Mouse (Mus musculus) heart, embryonic 16.5 days (tissue): ENCODE measurements at regions not wholly inside any gene's neighbourhood (a gene's known extent, or its start where the extent isn't known, plus 50 kb on each side); places are given as distances from the start of the nearest gene placed in this dataset.

Experiments used
- ATAC-seq: fragments of 200-750 bp; cut with Nextera tagmentation; replicated peaks from 2 replicates; pipeline ENCODE4 v1.8.0; 2017; ENCODE audit warnings: moderate number of reproducible peaks; ENCODE audit not compliant: insufficient read depth, low FRiP score; ENCODE audit errors: extremely low read depth
- H3K27ac ChIP-seq: fragments of 300-500 bp; sonication (generic); 2 replicates; pipeline ENCODE4 v1.5.1; 2014; ENCODE audit warnings: mild to moderate bottlenecking, low read length, control low read depth, moderate library complexity
- H3K27me3 ChIP-seq: fragments of 300-500 bp; sonication (generic); 2 replicates; pipeline ENCODE4 v1.6.1; 2014; ENCODE audit warnings: low read length, mixed read lengths; ENCODE audit not compliant: control insufficient read depth, insufficient read depth
- H3K36me3 ChIP-seq: fragments of 300-500 bp; sonication (generic); 2 replicates; pipeline ENCODE4 v1.6.1; 2014; ENCODE audit not compliant: control insufficient read depth, insufficient read depth
- H3K4me1 ChIP-seq: fragments of 300-500 bp; sonication (generic); 2 replicates; pipeline ENCODE4 v1.6.1; 2014; ENCODE audit warnings: low read length, mixed read lengths; ENCODE audit not compliant: control insufficient read depth, insufficient read depth
- H3K4me2 ChIP-seq: fragments of 300-500 bp; sonication (generic); 2 replicates; pipeline ENCODE4 v1.6.1; 2014; ENCODE audit warnings: low read depth, mild to moderate bottlenecking, control low read depth, low read length
- H3K4me3 ChIP-seq: fragments of 300-500 bp; sonication (generic); 2 replicates; pipeline ENCODE4 v1.5.1; 2014; ENCODE audit warnings: mild to moderate bottlenecking, control low read depth, low read length
- H3K9ac ChIP-seq: fragments of 300-500 bp; sonication (generic); 2 replicates; pipeline ENCODE4 v1.6.1; 2014; ENCODE audit warnings: low read length, control low read depth
- H3K9me3 ChIP-seq: fragments of 300-500 bp; sonication (generic); replicated peaks from 2 replicates; pipeline ENCODE4 v1.6.1; 2016; ENCODE audit warnings: low read length; ENCODE audit not compliant: control insufficient read depth
- WGBS: fragments of 180-500 bp; shearing (Covaris S2); extraction: QIAGEN DNeasy Blood & Tissue Kit; methylation state at CpG from one replicate; pipeline ENCODE4 v1.1.7; 2014; 5-methylcytosine and 5-hydroxymethylcytosine counted together

DNA sequence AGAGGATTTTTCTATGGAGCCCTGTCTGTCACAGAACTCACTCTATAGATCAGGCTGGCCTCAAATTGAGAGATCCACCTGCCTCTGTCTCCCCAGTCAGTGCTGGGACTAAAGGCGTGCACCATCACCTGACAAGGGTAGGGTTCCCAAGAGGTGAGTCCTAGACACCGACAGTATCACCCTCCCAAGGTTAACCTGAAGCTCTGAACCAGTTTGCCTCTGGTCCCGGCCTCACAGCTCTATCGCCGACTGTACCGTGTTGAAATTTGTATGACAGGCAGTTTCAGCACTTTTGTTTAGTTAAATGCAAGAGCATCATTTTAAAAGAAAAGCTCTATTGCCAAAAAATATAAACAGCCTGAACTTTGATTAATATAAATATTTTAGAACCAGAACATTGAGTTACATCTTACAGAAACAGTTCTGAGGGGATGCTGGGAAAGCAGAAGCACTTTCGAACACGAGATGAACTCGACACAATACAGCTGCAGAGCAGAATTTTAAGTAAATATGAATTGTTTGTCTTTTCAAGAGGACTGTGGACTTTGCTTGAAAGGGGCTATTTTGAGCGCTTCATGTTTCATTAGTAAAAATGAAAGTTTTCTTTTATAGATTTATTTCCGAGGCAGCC lies 189.2 kb upstream of the Adgrl2 start:
- Histone ChIP-seq H3K9me3 (no peaks in the 10 kb centered on the region), H3K36me3 (no peaks in the 10 kb centered on the region), H3K27me3 (no peaks in the 10 kb centered on the region), H3K27ac (no peak overlapping the region), H3K4me3 (no peak overlapping the region), H3K4me1 (peaks cover 4% of the 10 kb centered on the region; the same call in 1 of the 2 replicates), H3K4me2 (no peak overlapping the region), H3K9ac (no peak overlapping the region)
- 75% methylated on average over 11 of the region's 11 CpGs for WGBS
- ATAC-seq = no peak

DNA sequence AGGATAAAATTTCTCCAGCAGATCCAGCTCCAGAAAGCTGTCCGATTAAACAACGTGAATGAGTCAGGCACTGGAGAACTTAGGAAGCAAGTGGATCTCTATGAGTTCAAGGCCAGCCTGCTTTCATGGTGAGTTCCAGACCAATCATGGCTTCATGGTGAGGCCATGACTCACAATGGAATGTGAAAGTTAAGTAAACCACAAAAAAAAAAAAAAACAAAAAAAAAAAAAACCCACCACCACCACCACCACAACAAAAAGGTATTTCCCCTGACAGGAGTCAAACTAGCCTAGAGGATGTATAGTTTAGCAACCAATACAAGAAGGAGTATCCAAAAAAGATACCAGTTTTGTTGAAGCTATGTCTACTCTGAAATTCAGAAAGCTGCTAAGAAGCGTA lies 188.5 kb upstream of the Adgrl2 start:
- no peaks in the 10 kb centered on the region for H3K27me3 ChIP-seq
- no peaks in the 10 kb centered on the region; the same call in 1 of the 2 replicates for H3K4me1 ChIP-seq
- no peak overlapping the region for H3K4me2 ChIP-seq
- ATAC-seq = no peak
- no peak overlapping the region for H3K9ac ChIP-seq
- 91% methylated on average over 3 of the region's 3 CpGs for WGBS
- no peaks in the 10 kb centered on the region for H3K9me3 ChIP-seq
- H3K36me3 ChIP-seq = no peaks in the 10 kb centered on the region
- no peak overlapping the region for H3K4me3 ChIP-seq
- H3K27ac ChIP-seq = no peak overlapping the region

DNA sequence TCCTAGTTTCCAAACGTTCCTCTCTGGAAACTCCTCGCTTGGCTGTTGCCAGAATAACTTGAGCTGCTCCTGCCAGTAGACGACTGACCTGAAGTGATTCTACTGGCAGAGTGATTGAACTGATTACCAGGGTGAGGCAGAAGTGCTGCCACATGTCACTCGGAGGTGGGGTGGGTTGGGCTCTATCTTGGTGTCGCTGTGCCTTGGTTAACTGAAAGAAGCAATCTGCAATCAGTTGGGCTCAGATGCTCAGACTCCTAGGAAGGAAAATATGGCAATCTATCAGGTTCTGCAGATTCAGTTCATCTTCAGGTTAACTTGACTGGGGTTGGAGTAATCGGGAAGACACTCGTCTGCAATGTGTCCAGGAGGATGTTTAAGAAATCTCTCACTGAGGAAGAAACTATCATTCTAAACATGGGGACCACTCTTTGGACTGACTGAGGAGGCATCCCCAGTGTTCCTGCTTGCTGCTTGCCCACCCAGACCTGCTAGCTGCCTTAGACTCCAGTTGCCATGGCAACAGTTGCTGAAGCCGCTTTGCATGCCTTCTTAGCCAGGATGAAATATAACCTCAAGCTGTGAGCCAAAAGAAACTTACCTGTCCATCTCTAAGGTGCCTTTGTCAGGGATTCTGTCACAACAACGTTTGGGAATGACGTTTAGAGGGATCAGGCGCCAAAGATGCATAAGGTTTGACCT lies 184.5 kb upstream of the Adgrl2 start:
- Histone ChIP-seq H3K27ac (no peak overlapping the region), H3K9me3 (no peaks in the 10 kb centered on the region), H3K4me3 (no peak overlapping the region), H3K4me1 (no peaks in the 10 kb centered on the region), H3K36me3 (no peaks in the 10 kb centered on the region), H3K27me3 (no peaks in the 10 kb centered on the region), H3K4me2 (no peak overlapping the region), H3K9ac (no peak overlapping the region)
- no peak for ATAC-seq
- 65% methylated on average over 11 of the region's 11 CpGs for WGBS

DNA sequence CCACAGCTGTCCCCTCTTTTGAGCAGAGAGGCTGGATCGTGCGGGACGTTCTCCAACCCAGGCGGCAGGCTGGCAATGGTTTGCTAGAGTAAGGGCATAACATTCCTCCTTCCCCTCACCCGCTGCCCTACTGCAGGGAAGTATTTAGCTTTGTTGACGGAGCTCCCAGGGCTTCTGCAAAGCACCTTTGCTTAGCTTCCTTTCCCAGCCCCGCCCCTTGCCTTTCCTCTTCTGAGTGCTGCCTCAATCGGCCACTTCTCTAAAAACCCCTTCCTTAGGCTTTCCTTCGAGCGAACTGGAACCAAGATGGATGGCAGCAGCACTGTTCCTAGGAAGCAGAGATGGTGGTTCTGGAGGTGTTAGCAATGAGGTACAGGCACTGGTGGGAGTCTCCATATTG lies 183.2 kb upstream of the Adgrl2 start:
- H3K27me3 ChIP-seq = no peaks in the 10 kb centered on the region
- H3K27ac ChIP-seq = no peak overlapping the region
- ATAC-seq = no peak
- peak overlapping the region; percentile 45 for H3K4me2 ChIP-seq
- H3K4me3 ChIP-seq = no peak overlapping the region
- no peaks in the 10 kb centered on the region for H3K9me3 ChIP-seq
- no peaks in the 10 kb centered on the region for H3K4me1 ChIP-seq
- H3K36me3 ChIP-seq = no peaks in the 10 kb centered on the region
- 27% methylated on average over 10 of the region's 10 CpGs for WGBS
- H3K9ac ChIP-seq = no peak overlapping the region

DNA sequence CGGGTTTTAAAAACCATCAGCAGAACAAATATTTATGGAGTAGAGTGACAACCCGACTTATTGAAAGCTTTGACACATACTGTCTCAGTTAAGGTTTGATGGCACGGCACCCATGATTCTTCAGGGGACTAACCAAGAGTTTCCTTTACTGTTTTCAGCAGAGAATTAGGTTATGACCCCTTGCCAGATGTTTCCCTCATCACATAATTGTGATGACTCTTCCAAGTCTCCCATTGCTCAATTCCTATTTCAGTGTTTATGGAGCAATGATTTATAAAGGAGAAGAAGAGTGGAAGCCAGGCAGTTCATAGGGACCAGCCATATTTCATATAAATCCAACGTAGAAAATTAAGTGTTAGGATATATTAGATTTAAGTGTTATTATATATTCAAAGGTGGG lies 181.4 kb upstream of the Adgrl2 start:
- H3K4me2 ChIP-seq = no peak overlapping the region
- H3K27ac ChIP-seq = no peak overlapping the region
- WGBS = 80% methylated on average over 4 of the region's 4 CpGs
- no peak overlapping the region for H3K4me3 ChIP-seq
- no peaks in the 10 kb centered on the region for H3K27me3 ChIP-seq
- ATAC-seq = no peak
- H3K9me3 ChIP-seq = no peaks in the 10 kb centered on the region
- H3K4me1 ChIP-seq = no peaks in the 10 kb centered on the region
- no peak overlapping the region for H3K9ac ChIP-seq
- no peaks in the 10 kb centered on the region for H3K36me3 ChIP-seq

DNA sequence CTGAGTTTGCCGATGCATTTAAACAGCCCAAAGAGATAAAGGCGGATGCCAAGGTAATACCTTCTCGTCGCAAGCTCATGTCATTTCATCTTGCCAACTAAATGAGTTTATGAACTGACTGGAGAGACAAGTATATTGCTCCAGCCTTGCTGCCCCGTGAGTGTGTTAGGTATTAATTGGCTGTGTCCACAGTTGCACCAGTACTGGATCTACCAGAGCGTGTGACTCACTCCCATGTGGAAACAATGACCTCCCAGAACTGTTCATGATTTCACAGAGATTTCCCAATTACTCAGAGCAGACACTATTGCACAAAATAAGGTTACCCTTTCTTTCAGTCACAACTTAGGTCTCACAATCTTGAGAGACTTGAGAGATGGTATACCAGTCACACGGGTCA lies 179.8 kb upstream of the Adgrl2 start:
- WGBS = 80% methylated on average over 7 of the region's 7 CpGs
- no peak overlapping the region for H3K4me2 ChIP-seq
- no peaks in the 10 kb centered on the region for H3K27me3 ChIP-seq
- no peak overlapping the region for H3K4me3 ChIP-seq
- H3K36me3 ChIP-seq = no peaks in the 10 kb centered on the region
- no peaks in the 10 kb centered on the region for H3K4me1 ChIP-seq
- H3K9me3 ChIP-seq = no peaks in the 10 kb centered on the region
- no peak overlapping the region for H3K27ac ChIP-seq
- no peak overlapping the region for H3K9ac ChIP-seq
- no peak for ATAC-seq

DNA sequence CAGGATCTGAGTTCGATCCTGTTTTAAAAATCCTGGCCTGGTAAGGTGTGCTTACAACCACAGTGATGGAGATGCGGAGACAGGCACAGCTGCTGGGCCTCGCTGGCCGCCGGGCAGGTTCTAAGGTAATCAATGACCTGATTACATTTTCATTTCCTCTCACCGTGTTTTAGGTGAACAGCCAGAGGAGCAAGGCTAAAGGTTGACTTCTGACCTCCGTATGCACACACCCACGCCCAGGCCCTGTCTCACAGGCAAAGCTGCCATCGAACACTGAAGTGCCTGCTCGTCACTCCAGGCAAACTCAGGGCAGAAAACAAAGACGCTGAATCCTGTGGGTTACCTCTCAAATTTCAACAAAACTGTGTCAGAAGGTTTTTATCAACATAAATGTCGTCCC lies 179.1 kb upstream of the Adgrl2 start:
- H3K36me3 ChIP-seq = no peaks in the 10 kb centered on the region
- H3K4me3 ChIP-seq = no peak overlapping the region
- no peak overlapping the region for H3K4me2 ChIP-seq
- WGBS = 72% methylated on average over 12 of the region's 12 CpGs
- H3K9ac ChIP-seq = no peak overlapping the region
- H3K9me3 ChIP-seq = no peaks in the 10 kb centered on the region
- ATAC-seq = no peak
- no peak overlapping the region for H3K27ac ChIP-seq
- H3K27me3 ChIP-seq = no peaks in the 10 kb centered on the region
- no peaks in the 10 kb centered on the region for H3K4me1 ChIP-seq

DNA sequence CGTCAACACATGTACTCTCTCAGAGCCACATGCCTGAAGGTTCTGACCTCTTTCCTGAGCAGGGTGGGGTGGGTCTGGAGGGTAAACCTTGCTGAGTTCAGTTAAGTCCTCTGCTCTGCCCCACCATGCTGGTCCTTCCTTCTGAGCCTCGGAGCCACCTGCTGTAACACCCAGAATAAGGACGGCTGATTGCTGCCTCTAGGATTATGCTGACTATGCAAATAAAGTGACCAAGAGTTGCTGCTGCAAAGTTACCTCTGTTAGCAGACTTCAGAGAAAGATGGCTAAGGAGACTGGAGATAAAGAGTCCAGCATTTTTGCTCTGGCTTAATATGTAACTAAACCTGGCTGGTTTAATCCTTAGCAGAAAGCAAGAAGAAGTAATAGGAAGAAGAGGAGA lies 177.6 kb upstream of the Adgrl2 start:
- 79% methylated on average over 3 of the region's 3 CpGs for WGBS
- Histone ChIP-seq H3K9ac (no peak overlapping the region), H3K4me1 (no peaks in the 10 kb centered on the region), H3K27me3 (no peaks in the 10 kb centered on the region), H3K4me3 (no peak overlapping the region), H3K36me3 (no peaks in the 10 kb centered on the region), H3K9me3 (no peaks in the 10 kb centered on the region), H3K27ac (no peak overlapping the region), H3K4me2 (no peak overlapping the region)
- ATAC-seq = no peak

DNA sequence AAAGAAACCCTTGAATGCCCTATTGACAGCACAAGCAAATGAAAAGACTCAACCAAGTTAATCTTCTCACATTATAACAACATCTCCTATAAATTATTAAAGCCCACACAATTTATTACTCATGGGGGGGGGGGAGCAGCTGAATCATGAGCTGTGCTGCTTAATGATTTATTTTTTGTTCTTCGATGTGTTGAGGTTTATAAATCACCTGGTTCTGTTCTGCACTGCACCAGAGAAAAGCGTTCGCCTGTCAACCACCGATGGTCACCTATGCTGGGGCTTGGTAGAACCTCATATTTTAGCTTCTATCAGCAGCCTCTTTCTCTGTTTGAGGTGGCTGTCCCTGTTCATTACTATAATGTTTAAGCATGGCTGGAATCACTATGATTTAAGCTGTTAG lies 174.4 kb upstream of the Adgrl2 start:
- H3K9ac ChIP-seq = no peak overlapping the region
- ATAC-seq = no peak
- no peaks in the 10 kb centered on the region for H3K4me1 ChIP-seq
- H3K36me3 ChIP-seq = no peaks in the 10 kb centered on the region
- H3K4me2 ChIP-seq = no peak overlapping the region
- WGBS = 82% methylated on average over 4 of the region's 4 CpGs
- no peak overlapping the region for H3K4me3 ChIP-seq
- no peak overlapping the region for H3K27ac ChIP-seq
- H3K27me3 ChIP-seq = no peaks in the 10 kb centered on the region
- H3K9me3 ChIP-seq = no peaks in the 10 kb centered on the region
